Mouse (Mus musculus): ENCODE measurements around the gene Tyk2.
A peak's percentile ranks its signal among the peaks of the same experiment; 100 is the strongest.

Tyk2 gene

DNA sequence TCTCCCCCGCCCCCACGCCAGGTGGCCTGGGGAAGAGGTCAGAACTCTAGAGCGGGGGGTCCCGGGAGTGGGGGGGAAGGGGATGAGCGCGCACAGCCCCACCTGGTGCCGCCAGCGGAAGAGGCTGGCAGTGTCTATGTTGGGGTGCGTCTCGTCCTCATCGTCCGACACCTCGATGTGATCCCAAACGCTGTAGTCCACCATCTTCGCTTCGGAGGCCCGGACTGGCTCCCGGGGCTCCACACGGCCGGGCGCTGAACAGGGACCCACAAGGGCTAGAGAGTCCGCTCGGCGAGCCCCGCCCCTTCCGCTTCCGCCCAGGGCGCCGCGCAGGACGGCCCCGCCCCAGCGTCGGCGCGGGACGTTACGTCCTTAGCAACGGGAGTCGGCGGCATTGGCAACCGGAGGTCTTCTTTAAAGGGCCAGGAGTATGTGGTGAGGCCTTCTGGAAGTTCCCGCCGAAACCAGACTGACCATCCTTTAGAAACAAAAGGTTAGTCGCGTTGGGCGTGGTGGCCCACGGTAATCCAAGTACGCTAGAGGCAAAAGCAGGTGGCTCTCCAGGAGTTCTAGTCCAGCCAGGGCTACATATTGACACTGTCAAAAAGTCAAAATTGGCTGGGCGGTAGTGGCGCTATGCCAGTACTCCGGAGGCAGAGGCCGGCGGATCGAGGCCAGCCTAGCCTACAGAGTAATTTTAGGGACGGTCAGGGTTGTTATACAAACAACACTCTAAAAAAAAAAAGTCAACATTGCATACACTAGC is 18.8 kb upstream of the Tyk2 start, which contains the start of gene Cdc37:
Gene Cdc37, minus strand, starts transcription at position 329 of the 766 bp plus-strand sequence.
- peak; percentile 92 for DNase-seq (ENCODE audit: low read depth, low spot score)

DNA sequence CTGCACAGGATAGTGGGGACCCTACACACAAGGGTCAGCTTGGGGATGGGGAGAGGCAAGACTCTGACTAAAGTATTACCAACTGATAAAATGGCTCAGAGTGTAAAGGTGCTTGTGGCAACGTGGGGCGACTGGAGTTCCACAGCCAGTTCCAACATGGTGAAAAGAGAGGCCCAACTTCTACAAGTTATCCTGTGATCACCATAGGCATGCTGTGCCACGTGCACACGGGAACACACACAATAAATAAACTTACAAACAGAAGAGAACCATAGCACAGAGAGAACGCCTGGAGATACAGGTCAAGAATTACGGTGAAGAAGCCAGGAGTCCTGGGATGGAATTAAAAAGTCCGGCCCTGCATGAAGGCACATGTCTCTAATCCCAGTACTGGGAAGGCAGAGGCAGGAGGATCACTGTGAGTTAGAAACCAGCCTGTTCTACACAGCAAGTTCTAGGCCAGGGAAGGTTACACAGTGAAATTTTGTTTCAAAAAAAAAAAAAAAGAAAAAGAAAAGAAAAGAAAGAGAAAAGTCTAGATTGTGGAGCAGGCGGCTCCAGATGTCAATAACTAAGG is 18.1 kb upstream of the Tyk2 start:
- no peak for DNase-seq (ENCODE audit: low read depth, low spot score)

DNA sequence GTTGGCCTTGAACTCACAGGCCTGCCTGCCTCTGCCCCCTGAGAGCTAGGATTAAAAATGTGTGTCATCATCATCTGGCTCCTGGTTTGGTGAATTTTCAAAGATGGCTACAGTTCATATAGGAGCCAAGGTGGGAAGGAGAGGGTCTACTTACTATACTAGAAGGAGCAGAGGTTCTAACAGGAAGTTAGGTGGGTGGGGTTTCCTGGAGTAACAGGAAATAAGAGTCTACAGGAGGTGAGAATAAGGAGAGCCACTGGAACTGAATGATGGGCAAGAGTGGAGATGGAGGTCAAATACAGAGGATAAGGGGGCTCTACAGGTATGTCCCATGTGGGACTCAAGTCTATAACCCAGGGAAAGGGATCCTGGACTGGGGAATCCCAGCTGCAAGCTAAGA is 17.4 kb upstream of the Tyk2 start:
- DNase-seq (ENCODE audit: low read depth, low spot score) = no peak

DNA sequence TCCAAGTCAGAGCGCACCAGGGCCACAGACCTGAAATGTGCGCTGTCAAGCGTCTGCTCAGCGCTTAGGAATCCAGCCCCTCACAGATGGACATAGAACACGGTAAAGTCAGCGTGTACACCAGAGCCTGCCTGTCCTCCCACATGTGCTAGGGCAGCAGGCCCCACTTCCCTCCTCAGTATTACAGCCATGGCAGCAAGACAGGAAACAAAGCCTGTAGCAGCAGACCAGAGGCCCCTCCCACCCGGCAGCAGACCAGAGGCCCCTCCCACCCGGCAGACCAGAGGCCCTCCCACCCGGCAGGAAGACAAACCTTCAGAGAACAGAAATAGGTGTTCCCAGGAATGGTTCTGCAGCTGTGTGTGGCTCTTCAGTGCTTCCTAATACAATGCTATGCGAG is 15.7 kb upstream of the Tyk2 start:
- peak; percentile 87 for DNase-seq (ENCODE audit: low read depth, low spot score)

DNA sequence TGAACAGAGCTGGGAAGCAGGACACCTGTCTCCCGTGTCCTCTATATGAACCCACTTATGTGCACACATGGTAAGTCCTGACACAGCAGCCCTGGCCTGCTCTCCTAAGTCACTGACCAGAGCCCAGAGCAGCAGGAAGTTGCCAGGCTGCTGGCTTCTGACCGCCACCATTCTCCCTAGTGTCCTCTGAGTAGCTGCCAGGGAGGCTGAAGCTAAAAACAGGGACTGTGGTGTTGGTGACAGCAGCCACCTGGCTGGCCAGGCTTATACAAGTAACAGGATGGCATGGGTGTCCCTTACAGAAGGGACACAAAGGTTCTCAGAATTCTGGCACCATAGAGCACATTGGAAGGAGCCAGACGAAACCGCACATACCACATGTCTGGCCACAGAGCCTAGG is 14.4 kb upstream of the Tyk2 start:
- DNase-seq (ENCODE audit: low read depth, low spot score) = no peak

DNA sequence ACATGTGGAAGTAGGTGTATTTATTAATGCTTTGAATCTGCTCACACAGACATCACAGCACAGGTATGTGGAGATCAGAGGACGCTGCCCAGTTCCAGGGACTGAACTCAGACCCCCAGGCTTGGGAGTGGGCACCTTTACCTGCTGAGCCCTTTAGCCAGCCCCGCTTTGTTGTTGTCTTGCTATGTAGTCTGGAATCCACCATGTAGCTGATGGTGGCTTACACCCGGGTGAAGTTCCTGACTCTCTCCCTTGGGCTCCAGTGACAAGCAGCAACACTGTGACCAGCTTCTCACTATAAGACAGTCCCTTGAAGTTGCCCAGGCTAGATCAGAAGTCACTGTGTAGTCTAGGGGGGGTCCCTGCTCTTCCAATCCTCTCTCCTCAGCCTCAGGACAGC is 13.3 kb upstream of the Tyk2 start:
- DNase-seq (ENCODE audit: low read depth, low spot score) = no peak

DNA sequence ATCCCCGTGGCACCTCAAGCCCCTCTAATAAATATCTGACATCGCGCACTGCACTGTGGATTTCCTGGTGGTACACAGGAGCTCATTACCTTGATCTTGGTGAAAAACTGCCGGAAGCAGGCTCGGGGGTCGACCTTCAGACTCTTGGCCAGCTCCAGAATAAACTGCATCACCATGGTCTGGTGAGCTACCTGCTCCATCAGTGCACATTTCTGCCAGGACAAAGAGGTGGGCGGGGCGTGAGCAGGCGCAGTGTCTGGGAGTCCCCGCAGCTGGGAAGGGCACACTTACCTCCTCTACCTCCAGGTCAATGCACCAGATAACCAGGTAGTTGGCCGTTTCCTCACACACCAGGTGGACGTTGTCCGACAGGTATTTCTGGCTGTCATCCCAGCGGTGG is 10.9 kb upstream of the Tyk2 start:
- no peak for DNase-seq (ENCODE audit: low read depth, low spot score)

DNA sequence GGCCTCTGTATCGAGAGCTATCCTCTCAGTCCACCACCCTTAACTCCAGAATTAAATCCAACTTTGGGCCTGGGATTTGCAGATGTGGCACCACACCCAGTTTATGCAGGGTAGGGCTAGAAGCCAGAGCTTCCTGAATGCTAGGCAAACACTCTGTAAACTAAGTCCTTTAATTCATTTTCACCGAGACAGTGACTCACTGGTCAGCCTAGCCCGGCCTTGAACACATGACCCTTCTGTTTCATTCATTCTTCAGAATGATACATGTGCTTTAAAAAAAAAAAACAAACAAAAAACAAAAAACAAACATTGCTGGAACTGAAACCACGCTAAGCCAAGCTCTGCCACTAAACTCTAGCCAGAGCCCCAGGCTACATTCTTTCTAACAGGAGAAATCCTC is 7.3 kb upstream of the Tyk2 start:
- no peak for DNase-seq (ENCODE audit: low read depth, low spot score)

DNA sequence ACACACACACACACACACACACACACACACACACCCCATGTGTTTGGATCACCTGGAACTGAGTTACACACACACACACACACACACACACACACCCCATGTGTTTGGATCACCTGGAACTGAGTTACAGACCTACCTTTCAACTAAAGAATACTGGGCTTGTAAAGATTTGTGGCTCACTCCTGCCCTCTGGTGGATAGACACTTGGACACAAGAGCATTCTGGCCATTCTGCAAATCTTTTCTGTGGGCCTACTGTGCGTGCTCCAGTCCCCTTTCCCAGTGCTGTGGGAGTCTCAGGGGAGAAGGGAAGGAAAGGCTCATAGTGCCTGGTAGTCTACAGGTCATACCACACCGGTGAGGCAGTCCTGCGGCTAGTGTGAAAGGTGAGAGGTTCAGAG is 6.2 kb upstream of the Tyk2 start:
- DNase-seq (ENCODE audit: low read depth, low spot score) = peak; percentile 83

DNA sequence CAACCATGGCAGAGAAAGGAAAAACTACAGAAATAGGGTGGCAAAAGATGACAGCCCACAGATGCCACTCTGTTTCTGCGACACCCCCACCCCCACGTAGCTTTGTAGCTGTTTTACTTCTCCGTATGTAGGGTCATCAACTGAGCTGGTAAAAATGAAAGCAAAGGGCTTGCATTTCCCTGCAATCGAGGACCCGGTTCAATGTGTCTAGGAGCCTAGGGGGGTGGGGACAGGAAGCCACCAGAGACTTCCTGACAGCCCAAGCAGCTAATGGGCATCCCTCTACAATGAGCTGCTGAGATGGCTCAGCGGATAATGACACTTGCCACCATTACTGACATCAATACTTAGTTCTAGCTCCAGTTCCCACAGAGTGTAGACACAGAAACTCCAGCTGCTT is 5.4 kb upstream of the Tyk2 start:
- peak; percentile 78 for DNase-seq (ENCODE audit: low read depth, low spot score)

DNA sequence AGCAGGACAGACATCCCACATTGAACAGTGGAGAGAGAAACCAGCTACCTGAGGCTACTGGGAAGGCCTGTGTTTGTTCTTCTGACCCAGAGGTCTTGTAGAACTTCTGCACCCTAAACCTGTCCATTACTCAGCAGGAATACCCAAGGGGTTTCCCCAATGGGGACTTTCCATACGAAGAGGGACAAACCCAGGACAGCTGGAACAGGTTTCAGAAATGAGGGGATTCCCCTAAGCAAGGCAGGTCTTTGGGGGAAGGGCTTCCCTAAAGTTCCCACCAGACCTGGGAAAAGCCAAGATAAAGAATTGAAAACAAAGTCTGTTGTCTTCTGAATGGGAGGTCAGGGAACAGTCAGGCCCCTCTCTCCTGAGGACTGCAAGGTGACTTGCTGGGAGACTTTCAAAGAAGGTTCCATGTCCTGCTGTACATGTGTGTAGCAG is 4.9 kb upstream of the Tyk2 start:
- peak; percentile 78 for DNase-seq (ENCODE audit: low read depth, low spot score)

DNA sequence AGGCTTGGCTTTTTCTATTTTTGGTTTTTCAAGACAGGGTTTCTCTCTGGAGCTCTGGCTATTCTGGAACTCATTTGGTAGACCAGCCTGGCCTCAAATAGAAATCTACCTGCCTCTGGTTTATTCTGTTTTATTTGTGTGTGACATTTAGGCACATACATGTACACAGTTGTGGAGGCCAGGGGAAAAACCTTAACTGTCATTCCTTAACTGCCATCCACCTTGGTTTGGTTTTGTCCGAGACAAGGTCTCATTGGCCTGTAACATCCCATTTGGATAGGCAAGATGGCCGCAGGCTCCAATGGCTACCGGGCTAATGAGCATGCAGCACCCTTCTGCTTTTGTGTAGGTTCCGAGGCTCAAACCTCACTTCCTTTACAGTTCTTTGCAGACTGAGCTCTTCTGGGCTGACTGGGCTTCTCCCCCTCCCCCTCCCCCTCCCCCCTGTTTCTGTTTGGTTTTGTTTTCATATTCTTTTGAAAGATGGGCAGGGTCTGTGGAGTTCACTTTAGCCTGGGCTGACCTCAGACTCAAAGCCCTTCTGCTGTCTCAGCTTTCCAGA is 4.4 kb upstream of the Tyk2 start:
- peak; percentile 55 for DNase-seq (ENCODE audit: low read depth, low spot score)

DNA sequence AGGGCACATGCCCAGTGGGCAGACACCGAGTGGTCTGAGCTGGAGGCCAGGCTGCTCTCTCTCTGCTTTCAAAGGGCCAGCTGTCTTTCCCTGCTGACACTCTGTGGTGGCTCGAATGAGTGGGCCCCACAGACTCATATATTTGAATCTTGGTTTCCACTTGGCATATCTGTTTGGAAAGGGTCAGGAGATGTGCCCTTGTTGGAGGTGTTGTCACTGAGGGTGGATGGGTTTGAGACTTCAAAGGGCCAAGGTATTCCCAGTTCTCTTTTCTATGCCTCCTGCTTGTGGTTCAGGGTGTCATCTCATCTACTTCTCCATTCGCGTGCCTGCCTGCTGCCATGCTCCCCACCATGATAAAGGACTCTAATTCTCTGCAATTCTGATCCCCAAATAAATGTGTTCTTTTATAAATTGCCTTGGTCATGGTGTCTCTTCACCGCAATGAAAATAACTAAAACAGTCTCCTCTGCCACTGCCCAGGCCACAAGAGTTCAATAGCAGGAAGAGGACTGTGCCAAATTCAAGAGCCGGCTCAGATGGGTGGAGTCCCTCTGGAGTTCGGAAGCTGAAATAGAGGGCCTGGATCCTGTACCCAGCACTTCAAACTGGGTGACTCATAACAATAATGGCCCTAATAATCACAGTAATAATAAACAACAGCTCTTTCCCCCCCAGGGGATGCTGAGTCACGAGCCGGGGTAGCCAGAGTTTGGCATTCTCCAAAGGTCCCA is 3.7 kb upstream of the Tyk2 start:
- no peak for DNase-seq (ENCODE audit: low read depth, low spot score)

DNA sequence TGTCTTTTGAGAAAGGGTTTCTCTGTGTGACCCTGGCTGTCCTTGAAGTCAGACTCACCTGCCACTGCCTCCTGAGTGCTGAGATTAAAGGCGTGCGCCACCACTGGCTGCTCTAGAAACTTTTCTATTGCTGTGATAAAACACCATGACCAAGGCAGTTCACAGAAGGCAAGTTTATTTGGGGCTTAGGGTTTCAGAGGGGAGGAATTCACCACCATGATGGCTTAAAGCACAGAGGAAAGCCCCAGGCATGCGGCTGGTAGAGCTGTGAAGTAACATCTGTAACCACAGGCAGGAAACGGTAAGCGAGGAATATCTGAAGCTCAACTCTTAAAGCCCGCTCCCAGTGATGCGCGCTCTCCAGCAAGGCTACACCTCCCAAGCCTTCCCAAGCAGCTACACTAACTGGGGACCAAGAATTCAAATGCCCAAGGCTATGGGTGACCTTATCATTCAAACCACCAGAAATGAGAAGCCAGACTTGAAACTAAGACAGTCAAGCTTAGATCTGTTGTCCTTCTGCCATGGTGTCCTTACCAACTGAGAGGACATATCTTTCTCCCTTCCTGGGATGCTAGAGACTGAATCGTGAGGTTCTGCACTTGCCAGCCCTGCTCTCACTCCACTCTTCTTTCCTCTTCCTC is 2.1 kb upstream of the Tyk2 start:
- peak; percentile 82 for DNase-seq (ENCODE audit: low read depth, low spot score)

DNA sequence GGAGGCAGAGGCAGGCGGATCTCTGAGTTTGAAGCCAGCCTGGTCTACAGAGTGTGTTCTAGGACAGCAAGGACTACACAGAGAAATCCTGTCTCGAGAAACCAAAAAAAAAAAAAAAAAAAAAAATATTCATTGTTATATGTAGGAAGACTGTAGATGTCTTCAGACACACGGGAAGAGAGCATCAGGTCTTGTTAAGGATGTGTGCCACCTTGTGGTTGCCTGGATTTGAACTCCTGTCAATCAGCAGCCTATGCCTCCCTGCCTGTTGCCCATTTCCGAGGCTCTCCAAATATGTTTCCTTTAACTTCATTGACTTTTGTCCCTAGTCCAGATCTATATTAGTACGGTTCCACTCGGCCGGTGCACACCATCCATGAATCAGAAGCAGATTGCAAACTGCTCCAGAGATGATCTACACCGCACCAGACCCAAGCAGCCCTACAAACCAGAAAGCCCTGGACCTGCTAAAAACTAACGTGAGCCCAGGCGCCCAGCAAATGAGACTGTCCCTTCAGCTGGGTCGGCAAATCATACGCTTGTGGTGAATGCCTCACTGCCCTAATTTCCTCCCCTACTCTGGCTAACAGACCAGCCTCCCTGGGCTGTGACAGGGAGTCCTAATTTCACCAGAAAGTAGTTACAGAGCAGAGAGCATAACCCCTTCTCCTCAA is 1.2 kb upstream of the Tyk2 start:
- no peak for DNase-seq (ENCODE audit: low read depth, low spot score)

DNA sequence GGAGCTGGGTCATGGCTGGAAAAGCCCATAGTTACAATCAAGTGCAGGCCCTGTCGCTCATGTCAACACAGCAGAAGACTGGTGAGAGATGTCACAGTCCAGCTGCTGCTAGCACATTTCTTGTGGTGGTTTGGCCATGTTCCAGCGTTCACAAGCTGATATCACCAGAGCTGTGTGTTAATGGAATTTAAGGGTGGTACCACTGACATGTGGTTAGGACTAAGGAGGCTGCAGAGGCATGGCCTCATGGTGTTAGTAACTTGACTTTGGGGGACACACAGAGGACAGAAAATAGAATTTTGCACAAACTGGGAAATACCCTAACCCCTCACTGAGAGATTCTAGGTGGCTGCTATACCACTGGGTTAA is 4.8 kb downstream of the Tyk2 start:
- DNase-seq (ENCODE audit: low read depth, low spot score) = no peak

DNA sequence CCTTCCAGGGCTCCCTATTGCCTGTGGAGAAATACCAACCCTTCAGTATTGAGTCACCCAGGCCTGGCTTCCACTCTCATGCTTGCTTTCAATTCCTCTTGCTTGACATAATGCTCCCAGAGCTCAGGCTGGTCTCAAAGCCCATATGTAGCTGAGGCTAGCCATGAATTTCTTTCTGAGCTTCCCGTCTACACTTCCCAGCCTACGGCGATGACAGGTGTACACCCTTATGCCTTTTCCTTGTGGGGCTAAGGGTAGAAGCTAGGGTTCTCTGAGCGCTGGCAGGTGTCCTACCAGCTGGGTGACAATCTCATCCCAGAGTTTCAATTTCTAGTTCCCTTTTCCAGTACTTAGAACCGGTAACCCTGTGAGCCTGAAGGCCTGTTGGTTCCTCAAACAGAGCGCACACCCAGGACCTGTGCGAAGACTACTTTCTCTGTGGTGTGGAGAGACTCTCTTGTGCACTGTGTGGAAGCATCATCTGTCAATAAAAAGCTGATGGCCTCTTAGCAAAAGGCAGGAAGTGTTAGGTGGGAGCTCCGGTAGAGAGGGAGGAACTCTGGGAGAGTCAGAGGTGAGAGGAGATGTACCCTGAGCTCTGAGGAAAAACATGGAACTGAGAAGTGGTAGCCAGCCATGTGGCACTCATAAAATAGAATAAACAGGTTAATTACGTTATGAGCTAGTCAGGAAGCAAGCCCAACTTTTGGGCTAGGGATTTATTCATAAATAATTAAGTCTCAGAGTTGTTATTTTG is 5.4 kb downstream of the Tyk2 start:
- no peak for DNase-seq (ENCODE audit: low read depth, low spot score)

DNA sequence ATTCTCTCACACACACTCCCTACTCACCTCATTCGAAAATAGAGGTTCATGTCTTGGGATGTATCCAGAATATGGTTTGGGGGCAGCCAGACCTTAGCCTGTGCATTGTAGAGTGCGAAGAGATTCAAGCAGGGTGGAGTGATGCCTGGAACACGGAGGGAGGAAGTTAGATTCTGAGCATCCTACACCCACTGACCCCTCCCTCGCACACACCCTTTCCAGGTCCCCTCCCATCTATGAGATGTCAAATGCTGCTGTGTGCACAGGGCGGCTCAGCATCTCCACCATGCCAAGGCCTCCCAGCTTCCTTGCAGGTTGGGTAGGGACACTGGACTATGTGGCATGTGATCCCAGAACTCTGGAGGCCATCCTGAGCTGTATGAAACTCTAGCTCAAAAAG is 6.2 kb downstream of the Tyk2 start:
- DNase-seq (ENCODE audit: low read depth, low spot score) = no peak

DNA sequence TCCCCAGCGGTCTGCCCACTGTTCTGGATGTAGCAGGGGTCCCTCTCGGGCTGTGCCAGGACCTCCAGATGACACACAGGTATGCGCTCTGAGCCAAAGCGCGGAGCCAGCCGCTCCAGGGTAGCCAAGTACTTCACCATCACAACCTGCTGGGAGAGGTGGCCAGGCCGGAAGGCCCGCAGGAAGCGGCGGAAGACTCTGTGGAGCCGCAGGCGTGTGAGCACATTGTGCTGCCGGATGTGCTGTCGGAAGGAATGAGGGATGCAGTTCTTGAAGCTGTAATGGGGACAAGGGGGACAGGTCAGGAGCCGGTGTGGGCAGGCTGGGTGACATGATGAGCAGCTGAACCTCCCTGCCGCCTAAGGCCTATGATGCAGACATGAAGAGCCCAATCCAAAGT is 9.6 kb downstream of the Tyk2 start:
- DNase-seq (ENCODE audit: low read depth, low spot score) = no peak

DNA sequence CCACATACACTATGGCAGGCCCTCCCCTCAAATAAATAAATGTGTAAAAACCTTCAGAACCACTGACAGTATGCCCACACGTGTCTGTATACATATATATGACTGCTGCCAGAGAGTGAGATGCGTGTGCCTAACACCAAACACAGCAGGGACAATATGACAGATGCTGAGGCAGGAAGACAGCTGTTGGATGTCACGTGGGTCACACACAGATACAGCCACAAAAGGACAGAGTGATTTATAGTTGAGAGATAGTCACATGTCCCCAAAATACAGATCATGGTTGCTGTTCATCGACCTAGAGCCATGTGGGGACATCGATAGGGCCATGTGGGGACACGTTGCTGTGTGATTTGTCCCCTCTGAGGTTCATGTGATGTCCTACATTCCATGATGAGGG is 14.0 kb downstream of the Tyk2 start:
- no peak for DNase-seq (ENCODE audit: low read depth, low spot score)

DNA sequence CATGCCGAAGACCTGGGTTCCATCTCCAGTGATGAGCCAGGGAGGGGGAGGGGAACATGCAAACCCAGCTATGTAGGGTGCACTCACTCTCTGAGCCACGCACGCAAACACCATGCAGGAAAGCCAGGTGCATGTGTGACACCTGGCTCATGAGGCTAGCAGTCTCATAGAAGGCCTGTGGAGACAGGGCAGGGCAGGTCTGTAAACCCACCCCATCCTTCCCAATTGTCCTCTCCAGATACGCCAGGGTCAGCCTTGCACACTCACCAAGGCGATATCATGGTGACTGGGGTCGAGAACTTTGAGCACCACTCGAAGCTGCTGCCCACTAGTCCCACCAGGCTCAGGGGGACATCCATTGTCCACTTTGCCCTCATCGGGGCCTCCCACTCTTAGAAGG is 15.9 kb downstream of the Tyk2 start:
- DNase-seq (ENCODE audit: low read depth, low spot score) = no peak
